Mouse (Mus musculus): ENCODE measurements around the gene Pdzd7.

DNA sequence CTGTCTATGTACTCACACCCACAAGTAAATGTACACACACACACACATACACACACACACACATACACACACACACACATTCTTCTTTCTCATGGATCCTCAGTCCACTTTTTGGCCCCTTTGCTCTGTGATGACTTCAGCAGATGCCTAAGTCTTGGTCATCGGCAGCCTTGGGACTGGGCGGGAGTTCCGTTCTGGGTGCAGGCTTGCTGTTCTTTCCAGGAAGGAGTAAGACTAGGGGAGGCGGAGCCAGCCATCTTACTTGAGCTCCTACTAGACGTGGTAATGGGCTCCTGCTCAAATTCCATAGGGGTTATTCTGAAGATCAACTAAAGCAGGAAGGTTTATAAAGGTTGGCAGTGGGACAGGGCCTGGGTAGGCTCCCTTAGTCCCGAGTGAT is 25.2 kb downstream of the Pdzd7 start:
- no peak for TF ChIP-seq CTCF (IDR thresholded peaks at IDR 0.05; ENCODE audit: borderline replicate concordance, insufficient read depth, low read length)
- TF ChIP-seq POLR2A (IDR thresholded peaks at IDR 0.05; ENCODE audit: low read depth, low read length) = peak; percentile 41
